Mouse (Mus musculus): ENCODE data around the gene Rap1b.

Gene Rap1b

DNA sequence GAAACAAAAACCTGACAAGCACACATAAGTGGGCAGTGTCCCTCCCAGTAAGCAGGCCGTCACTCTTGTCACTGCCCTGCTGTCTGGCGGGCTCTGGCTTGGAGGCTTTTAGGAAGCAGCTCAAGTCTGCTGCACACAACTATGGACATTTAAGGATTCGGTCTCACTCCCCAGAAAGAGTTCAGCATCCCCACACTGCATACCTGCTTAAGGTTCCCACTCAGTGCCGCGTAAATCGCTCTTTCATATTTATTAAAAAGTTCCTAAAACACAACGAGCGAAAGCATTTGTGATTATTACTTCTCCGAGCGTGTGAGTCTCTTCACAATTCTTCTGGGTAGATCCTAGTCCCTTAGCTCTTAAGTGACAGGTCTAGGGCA lies 74.7 kb downstream of the Rap1b start:
- in situ Hi-C loops (cut with MboI, MseI): no loop called here

DNA sequence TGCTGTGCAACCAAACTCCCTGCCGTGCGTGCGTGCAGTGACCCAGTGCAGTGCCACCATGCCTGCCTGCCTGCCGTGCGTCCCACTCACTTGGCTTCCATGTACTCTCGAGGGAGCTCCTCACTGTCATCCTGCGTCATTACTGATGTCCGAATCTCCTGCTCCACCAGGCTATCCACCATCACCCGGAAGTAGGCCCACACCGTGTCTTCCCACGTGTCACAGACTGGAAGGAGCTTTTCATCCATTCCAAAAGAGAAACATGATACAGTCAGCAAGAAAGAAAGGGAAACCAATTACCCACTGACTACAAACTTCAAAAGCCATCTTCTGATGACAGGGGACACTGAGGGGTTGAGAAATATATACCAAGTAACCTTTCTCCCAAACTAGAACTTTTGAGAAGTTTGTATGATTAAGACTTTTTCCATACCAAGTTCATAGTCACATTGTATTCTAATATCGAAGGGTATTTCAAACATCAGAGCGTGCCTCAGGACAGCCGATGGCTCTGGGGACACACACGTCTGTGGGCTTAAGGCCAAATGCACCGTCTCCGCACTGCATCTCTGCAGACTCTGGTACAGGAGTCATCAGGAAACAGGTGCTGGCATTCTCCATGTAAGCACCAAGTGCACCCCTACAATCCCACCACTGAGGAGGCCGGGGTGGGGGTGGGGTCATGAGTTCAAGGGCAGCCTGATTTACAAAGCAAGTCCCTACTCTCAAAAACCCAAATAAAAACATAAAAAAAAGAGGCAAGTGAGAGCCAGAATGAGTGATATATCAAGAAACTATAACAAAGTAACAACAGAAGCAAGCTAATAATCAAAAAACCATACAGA lies 75.3 kb downstream of the Rap1b start:
- in situ Hi-C loops (cut with MboI, MseI): no loop called here

DNA sequence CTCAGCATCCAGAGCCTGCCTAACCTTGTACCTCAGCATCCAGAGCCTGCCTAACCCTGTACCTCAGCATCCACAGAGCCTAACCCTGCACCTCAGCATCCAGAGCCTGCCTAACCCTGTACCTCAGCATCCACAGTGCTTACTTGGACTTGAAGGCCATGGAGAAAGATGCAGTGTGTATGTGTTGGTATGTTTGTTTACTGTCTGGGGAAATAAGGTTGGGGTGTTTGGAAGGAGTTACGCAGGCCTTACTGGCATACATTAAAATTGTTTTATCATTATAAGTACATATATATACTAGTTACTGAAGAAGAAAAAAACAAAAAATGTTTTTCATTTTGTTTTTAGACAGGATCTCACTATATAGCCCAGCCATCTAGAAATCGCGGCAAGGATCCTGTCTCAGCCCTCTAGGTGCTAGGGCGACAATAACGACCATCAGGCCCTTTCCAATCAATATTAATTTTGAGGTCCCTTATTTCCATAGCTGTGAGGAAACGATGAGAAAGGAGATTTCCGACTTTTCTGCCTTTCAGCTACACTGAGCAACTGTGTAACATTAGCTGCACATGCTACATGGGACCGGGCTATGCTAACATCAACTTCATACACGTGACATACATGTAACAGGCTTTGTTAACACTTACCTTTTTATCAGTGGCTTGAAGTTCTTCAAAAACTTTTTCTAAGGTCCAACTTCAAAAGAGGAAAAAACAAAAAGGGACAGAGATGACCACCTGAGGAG lies 76.1 kb downstream of the Rap1b start:
- in situ Hi-C loops (cut with MboI, MseI): no loop called here

DNA sequence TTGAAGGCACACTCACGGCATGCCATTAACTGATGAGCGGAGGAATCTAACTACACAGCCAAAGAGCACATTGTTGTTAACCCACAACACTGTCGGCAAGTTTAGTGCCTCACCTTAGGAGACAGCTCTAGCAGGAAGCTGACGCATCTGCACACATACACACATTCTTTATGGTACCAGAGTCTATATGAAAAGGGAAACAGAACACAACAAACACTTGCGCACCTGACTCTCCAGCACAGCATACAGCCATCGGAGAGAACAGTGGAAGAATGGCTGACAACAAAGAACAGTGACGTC lies 77.7 kb downstream of the Rap1b start:
- in situ Hi-C loops (cut with MboI, MseI): no loop called here

DNA sequence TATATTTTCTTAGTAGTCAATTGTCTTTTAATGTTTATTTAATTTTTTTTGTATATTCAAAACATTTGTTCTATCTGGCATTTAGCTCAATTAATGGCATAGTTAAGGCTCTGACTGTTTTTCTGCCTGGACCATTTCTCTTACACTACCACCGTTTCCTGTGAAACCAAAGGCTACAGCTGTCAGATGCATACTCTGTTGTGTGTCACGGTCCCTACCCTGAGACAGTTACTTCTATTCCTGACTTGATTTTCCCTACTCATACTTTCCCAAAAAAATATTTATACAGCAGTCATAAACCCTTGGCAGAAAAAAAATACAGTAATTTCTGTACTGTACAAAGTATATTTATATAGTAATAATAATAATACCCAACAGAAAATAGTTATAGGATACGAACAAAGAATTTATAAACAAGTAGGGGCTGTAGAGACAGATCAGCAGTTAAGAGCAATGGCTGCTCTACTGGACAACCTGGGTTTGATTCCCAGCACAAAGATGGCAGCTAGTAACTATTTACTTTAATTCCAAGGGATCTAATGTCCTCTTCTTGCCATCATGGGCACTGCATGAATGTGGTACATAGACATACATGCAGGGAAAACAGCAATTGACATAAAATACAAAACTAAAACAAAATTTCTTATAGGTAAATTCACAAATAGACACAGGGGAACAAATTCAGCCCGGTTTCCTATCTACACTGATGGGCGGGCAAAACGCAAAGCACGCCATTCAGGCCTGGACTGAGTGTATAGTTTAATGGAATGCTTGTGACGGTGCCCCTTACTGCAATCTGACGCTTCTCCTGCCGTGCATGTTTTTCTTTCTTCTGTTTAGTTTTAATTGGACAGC lies 78.3 kb downstream of the Rap1b start:
- in situ Hi-C loops (cut with MboI, MseI): no loop called here

DNA sequence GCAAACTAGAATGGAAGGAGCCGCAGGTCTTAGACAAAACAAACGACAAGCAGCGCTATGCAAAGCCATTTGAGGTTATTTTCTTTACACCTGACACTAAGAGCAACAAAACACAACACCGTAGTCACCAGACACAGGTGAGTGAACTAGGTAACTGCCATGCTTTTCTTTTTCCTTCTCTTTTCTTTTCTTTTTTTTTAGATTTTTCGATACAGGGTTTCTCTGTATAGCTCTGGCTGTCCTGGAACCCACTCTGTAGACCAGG lies 79.0 kb downstream of the Rap1b start:
- in situ Hi-C loops (cut with MboI, MseI): no loop called here

DNA sequence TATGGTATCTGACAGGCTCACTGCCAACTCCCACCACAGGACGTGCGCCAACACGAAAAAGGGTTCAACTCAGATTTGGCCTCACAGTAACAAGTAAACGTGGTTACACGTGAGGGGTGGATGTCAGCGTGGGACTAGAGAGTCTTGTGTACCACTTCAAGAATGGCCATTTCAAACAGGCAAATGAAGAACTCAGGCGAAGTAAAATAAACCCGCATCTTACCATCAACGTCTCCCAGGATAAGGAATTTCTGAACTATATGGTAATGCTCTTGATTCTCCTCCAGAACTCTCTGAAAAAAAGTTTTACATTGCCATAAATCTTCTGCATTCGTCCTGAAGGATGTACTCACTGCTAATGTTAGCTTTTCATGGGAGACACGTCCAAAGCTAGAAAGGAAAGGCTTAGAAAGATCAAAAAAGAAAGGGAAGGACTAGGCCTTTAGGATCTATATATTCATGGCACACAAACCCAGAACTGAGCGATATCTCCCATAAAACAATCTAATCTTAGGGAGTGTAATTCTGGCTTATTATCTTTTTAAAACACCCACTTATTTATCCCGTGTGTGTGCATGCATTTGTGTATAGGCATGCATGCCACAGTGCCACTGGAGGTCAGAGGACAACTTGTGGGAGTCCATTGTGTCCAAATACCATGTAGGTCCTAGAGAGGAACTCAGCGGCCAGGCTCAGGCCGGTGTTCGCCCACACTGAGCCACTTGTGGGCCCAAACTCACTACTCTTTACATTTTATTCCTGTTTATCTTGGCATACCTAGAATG lies 79.5 kb downstream of the Rap1b start:
- in situ Hi-C loops (cut with MboI, MseI): no loop called here

DNA sequence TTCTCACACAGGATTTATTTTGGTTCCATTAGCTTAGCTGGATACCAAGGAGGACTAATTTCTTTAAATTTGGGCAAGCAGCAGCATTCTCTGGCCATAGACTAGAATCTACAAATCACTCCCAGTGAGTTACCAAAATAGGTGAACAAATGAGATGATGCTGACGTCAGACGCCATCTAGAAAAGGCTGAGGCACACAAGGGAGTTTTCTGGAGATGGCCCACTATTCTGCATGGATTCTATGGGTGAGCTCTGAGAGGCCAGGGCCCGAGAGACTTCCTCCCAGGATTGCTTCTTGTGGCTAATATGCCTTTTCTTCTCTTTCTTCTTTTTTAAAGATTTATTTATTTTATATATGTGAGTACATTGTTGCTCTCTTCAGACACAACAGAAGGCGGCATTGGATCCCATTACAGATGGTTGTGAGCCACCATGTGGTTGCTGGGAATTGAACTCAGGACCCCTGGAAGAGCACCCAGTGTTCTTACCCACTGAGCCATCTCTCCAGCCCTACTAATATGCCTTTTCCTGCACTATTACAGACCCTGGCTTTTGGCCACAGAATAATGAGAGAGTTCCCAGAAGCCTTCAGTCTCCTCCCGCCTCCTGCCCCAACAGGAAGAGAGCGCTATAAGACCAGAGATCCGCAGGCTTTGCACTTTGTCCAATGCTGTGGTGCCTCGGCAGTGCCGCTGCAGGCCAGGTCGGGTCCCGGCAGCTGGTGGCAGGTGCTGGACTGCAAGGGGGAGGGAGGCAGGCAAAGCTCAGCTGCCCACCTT lies 80.5 kb downstream of the Rap1b start:
- in situ Hi-C loops (cut with MboI, MseI): no loop called here

DNA sequence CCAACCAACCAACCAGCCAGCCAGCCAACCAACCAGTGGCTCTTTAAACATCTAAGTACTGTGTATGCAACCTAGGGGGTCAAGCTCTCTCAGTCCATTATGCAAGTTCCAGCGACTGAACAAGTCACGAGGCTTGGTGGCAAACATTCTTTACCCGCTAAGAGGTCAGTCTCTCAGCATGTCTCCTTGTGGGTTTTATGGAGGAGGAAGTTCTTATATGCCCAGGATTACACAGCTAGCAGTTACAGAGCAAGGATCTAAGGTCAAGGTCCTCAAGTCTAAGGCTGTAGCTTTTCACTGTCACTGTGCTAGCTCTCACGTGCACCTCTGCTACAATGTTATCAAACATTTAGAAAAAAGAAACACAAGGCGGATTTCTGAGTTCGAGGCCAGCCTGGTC lies 81.2 kb downstream of the Rap1b start:
- in situ Hi-C loops (cut with MboI, MseI): no loop called here
